Mouse (Mus musculus) embryonic facial prominence, embryonic 13.5 days (tissue): ENCODE data around the gene Gnat2. TPM values are rescaled to one million over a fixed set of nuclear protein-coding genes. Genes with fewer than 3 reads are reported as not detected.

ENCODE experiments used
- ATAC-seq: fragments of 200-750 bp; cut with Nextera tagmentation; 2 replicates; pipeline ENCODE4 v1.8.0; 2017; ENCODE audit warnings: low read depth; ENCODE audit not compliant: insufficient number of reproducible peaks, insufficient read depth, low FRiP score, low TSS enrichment
- H3K27ac ChIP-seq: fragments of 300-500 bp; sonication (generic); 2 replicates; pipeline ENCODE4 v1.5.1; 2015; ENCODE audit warnings: moderate library complexity, mild to moderate bottlenecking, inconsistent platforms
- H3K27me3 ChIP-seq: fragments of 300-500 bp; sonication (generic); 2 replicates; pipeline ENCODE4 v1.6.1; 2015; ENCODE audit warnings: mild to moderate bottlenecking, inconsistent platforms
- H3K36me3 ChIP-seq: fragments of 300-500 bp; sonication (generic); 2 replicates; pipeline ENCODE4 v1.6.1; 2015; ENCODE audit warnings: mild to moderate bottlenecking, inconsistent platforms
- H3K4me1 ChIP-seq: fragments of 300-500 bp; sonication (generic); 2 replicates; pipeline ENCODE4 v1.6.1; 2015; ENCODE audit warnings: inconsistent platforms
- H3K4me2 ChIP-seq: fragments of 300-500 bp; sonication (generic); 2 replicates; pipeline ENCODE4 v1.6.1; 2015; ENCODE audit warnings: moderate library complexity, mild to moderate bottlenecking, inconsistent platforms
- H3K4me3 ChIP-seq: fragments of 300-500 bp; sonication (generic); 2 replicates; pipeline ENCODE4 v1.5.1; 2015; ENCODE audit warnings: mild to moderate bottlenecking, inconsistent platforms
- H3K9ac ChIP-seq: fragments of 300-500 bp; sonication (generic); 2 replicates; pipeline ENCODE4 v1.6.1; 2015; ENCODE audit warnings: mild to moderate bottlenecking, inconsistent platforms
- H3K9me3 ChIP-seq: fragments of 300-500 bp; sonication (generic); 2 replicates; pipeline ENCODE4 v1.6.1; 2016; ENCODE audit warnings: inconsistent platforms
- WGBS: fragments of 180-500 bp; shearing (Covaris S2); methylation state at CpG from one replicate; pipeline ENCODE4 v1.1.7; 2015; ENCODE audit warnings: mixed read lengths; 5-methylcytosine and 5-hydroxymethylcytosine counted together
- polyA plus RNA-seq: library from polyadenylated mRNA; unstranded; fragments of >200 nt; fragmentation: Nextera tagmentation; extraction: Ambion mirVana; gene quantifications from 2 replicates; pipeline ENCODE4 v1.2.1, GENCODE M21; 2015

The Gnat2 gene
- polyA plus RNA-seq, 1 experiment from 2014 or later, result 0.83 TPM

- Histone ChIP-seq H3K9ac (no peak overlapping the region), H3K9me3 (no peaks in the 10 kb centered on the region), H3K27ac (no peak overlapping the region), H3K4me2 (no peak overlapping the region), H3K36me3 (peaks cover 42% of the 10 kb centered on the region), H3K4me1 (0 out of 2 replicates have a peak, but pooled peaks cover under 1% of the 10 kb centered on the region), H3K4me3 (no peak overlapping the region), H3K27me3 (no peaks in the 10 kb centered on the region)
- no peak for ATAC-seq
- WGBS, result 93% methylated on average over 5 of the region's 5 CpGs
Observed at GRCm38 (mm10) chr3:108123242-108123641, 30.7 kb downstream of the Gnat2 start.

- Histone ChIP-seq H3K9ac (no peak overlapping the region), H3K27me3 (no peaks in the 10 kb centered on the region), H3K36me3 (peaks cover 34% of the 10 kb centered on the region), H3K4me3 (no peak overlapping the region), H3K27ac (no peak overlapping the region), H3K4me2 (no peak overlapping the region), H3K9me3 (no peaks in the 10 kb centered on the region), H3K4me1 (peaks cover 9% of the 10 kb centered on the region; the same call in 1 of the 2 replicates)
- ATAC-seq, result no peak
- WGBS, result 47% methylated on average over 1 of the region's 1 CpGs
Observed at GRCm38 (mm10) chr3:108124131-108124530, 31.5 kb downstream of the Gnat2 start.

- peaks cover 9% of the 10 kb centered on the region; the same call in 1 of the 2 replicates for H3K4me1 ChIP-seq
- no peak overlapping the region for H3K9ac ChIP-seq
- 85% methylated on average over 3 of the region's 3 CpGs for whole genome bisulfite sequencing
- no peaks in the 10 kb centered on the region for H3K9me3 ChIP-seq
- H3K36me3 ChIP-seq, result peaks cover 16% of the 10 kb centered on the region
- no peaks in the 10 kb centered on the region for H3K27me3 ChIP-seq
- H3K4me2 ChIP-seq, result no peak overlapping the region
- H3K4me3 ChIP-seq, result no peak overlapping the region
- H3K27ac ChIP-seq, result no peak overlapping the region
- no peak for ATAC-seq
Observed at GRCm38 (mm10) chr3:108126327-108126726, 33.7 kb downstream of the Gnat2 start.

GRCm38 (mm10) chr3:108128520-108128919, 35.9 kb downstream of the Gnat2 start:
- peaks cover 11% of the 10 kb centered on the region; the same call in 1 of the 2 replicates for H3K4me1 ChIP-seq
- no peak overlapping the region for H3K27ac ChIP-seq
- H3K4me2 ChIP-seq, result no peak overlapping the region
- no peak overlapping the region for H3K9ac ChIP-seq
- no peaks in the 10 kb centered on the region for H3K27me3 ChIP-seq
- no peaks in the 10 kb centered on the region for H3K9me3 ChIP-seq
- WGBS, result 71% methylated on average over 5 of the region's 5 CpGs
- peaks cover under 1% of the 10 kb centered on the region for H3K36me3 ChIP-seq
- ATAC-seq, result no peak
- H3K4me3 ChIP-seq, result no peak overlapping the region

GRCm38 (mm10) chr3:108129367-108129766, 36.8 kb downstream of the Gnat2 start:
- Histone ChIP-seq H3K9ac (no peak overlapping the region), H3K4me1 (peaks cover 14% of the 10 kb centered on the region; the same call in 1 of the 2 replicates), H3K9me3 (no peaks in the 10 kb centered on the region), H3K27ac (no peak overlapping the region), H3K36me3 (no peaks in the 10 kb centered on the region), H3K4me3 (no peak overlapping the region), H3K4me2 (no peak overlapping the region), H3K27me3 (no peaks in the 10 kb centered on the region)
- no peak for ATAC-seq
- WGBS, result 90% methylated on average over 4 of the region's 4 CpGs

- Histone ChIP-seq H3K9ac (no peak overlapping the region), H3K4me1 (peaks cover 14% of the 10 kb centered on the region; the same call in 1 of the 2 replicates), H3K4me3 (no peak overlapping the region), H3K27ac (no peak overlapping the region), H3K9me3 (no peaks in the 10 kb centered on the region), H3K36me3 (no peaks in the 10 kb centered on the region), H3K27me3 (no peaks in the 10 kb centered on the region), H3K4me2 (no peak overlapping the region)
- no peak for ATAC-seq
- 92% methylated on average over 4 of the region's 4 CpGs for WGBS
Observed at GRCm38 (mm10) chr3:108129804-108130203, 37.2 kb downstream of the Gnat2 start.

GRCm38 (mm10) chr3:108131216-108131615, 38.6 kb downstream of the Gnat2 start:
- no peak overlapping the region for H3K9ac ChIP-seq

GRCm38 (mm10) chr3:108131821-108132220, 39.2 kb downstream of the Gnat2 start:
- H3K27me3 ChIP-seq, result no peaks in the 10 kb centered on the region
- no peak overlapping the region for H3K9ac ChIP-seq
- no peak overlapping the region for H3K4me3 ChIP-seq
- no peak overlapping the region for H3K4me2 ChIP-seq
- H3K9me3 ChIP-seq, result no peaks in the 10 kb centered on the region
- 63% methylated on average over 1 of the region's 1 CpGs for WGBS
- no peak for ATAC-seq
- H3K36me3 ChIP-seq, result 0 out of 2 replicates have a peak, but pooled peaks cover 2% of the 10 kb centered on the region
- H3K27ac ChIP-seq, result no peak overlapping the region
- H3K4me1 ChIP-seq, result peaks cover 25% of the 10 kb centered on the region

More at GRCm38 (mm10) chr3:108131216-108131615, 38.6 kb downstream of the Gnat2 start:
- no peak for ATAC-seq
- Histone ChIP-seq H3K4me3 (no peak overlapping the region), H3K27ac (no peak overlapping the region), H3K4me1 (peaks cover 24% of the 10 kb centered on the region), H3K27me3 (no peaks in the 10 kb centered on the region), H3K4me2 (no peak overlapping the region), H3K36me3 (no peaks in the 10 kb centered on the region), H3K9me3 (no peaks in the 10 kb centered on the region)
- WGBS, result 95% methylated on average over 5 of the region's 5 CpGs

- 80% methylated on average over 1 of the region's 1 CpGs for WGBS
- no peak for ATAC-seq
Observed at GRCm38 (mm10) chr3:108132484-108132883, 39.9 kb downstream of the Gnat2 start.

GRCm38 (mm10) chr3:108134701-108135100, 42.1 kb downstream of the Gnat2 start:
- ATAC-seq, result no peak

More at GRCm38 (mm10) chr3:108132484-108132883, 39.9 kb downstream of the Gnat2 start:
- Histone ChIP-seq H3K27me3 (no peaks in the 10 kb centered on the region), H3K27ac (no peak overlapping the region), H3K36me3 (0 out of 2 replicates have a peak, but pooled peaks cover 4% of the 10 kb centered on the region), H3K4me3 (no peak overlapping the region), H3K4me2 (no peak overlapping the region), H3K4me1 (peaks cover 25% of the 10 kb centered on the region), H3K9me3 (no peaks in the 10 kb centered on the region), H3K9ac (no peak overlapping the region)

GRCm38 (mm10) chr3:108139113-108139512, 46.5 kb downstream of the Gnat2 start:
- peaks cover 13% of the 10 kb centered on the region for H3K4me1 ChIP-seq
- no peak overlapping the region for H3K4me2 ChIP-seq
- 80% methylated on average over 1 of the region's 1 CpGs for WGBS
- peaks cover 22% of the 10 kb centered on the region for H3K36me3 ChIP-seq
- no peak overlapping the region for H3K9ac ChIP-seq
- H3K9me3 ChIP-seq, result no peaks in the 10 kb centered on the region
- no peak overlapping the region for H3K27ac ChIP-seq
- no peaks in the 10 kb centered on the region for H3K27me3 ChIP-seq
- no peak overlapping the region for H3K4me3 ChIP-seq
- ATAC-seq, result no peak

More at GRCm38 (mm10) chr3:108134701-108135100, 42.1 kb downstream of the Gnat2 start:
- no peak overlapping the region for H3K4me2 ChIP-seq
- 65% methylated on average over 11 of the region's 11 CpGs for WGBS
- no peaks in the 10 kb centered on the region for H3K9me3 ChIP-seq
- peaks cover 8% of the 10 kb centered on the region; the same call in 1 of the 2 replicates for H3K36me3 ChIP-seq
- H3K4me1 ChIP-seq, result peaks cover 16% of the 10 kb centered on the region
- H3K27ac ChIP-seq, result no peak overlapping the region
- H3K4me3 ChIP-seq, result no peak overlapping the region
- H3K27me3 ChIP-seq, result no peaks in the 10 kb centered on the region
- no peak overlapping the region for H3K9ac ChIP-seq

- H3K4me1 ChIP-seq, result peaks cover 12% of the 10 kb centered on the region
- peaks cover 22% of the 10 kb centered on the region for H3K36me3 ChIP-seq
- H3K27ac ChIP-seq, result no peak overlapping the region
- H3K4me3 ChIP-seq, result no peak overlapping the region
- no peak overlapping the region for H3K4me2 ChIP-seq
- H3K9ac ChIP-seq, result no peak overlapping the region
- no peaks in the 10 kb centered on the region for H3K27me3 ChIP-seq
- no peak for ATAC-seq
- no peaks in the 10 kb centered on the region for H3K9me3 ChIP-seq
- 81% methylated on average over 4 of the region's 4 CpGs for WGBS
Observed at GRCm38 (mm10) chr3:108140786-108141185, 48.2 kb downstream of the Gnat2 start.
